Mouse (Mus musculus) stomach, embryonic 14.5 days (tissue): ENCODE results near the gene Dixdc1. TPM values are rescaled to one million over a fixed set of nuclear protein-coding genes. Genes with fewer than 3 reads are reported as not detected.

ENCODE experiments used
- ATAC-seq: fragments of 200-750 bp; cut with Nextera tagmentation; 2 replicates; pipeline ENCODE4 v1.8.0; 2017; ENCODE audit warnings: low read depth, moderate TSS enrichment; ENCODE audit not compliant: insufficient number of reproducible peaks, insufficient read depth, low FRiP score
- H3K27ac ChIP-seq: fragments of 300-500 bp; sonication (generic); 2 replicates; pipeline ENCODE4 v1.5.1; 2014; ENCODE audit warnings: mild to moderate bottlenecking, low read length, moderate library complexity, mixed read lengths
- H3K27me3 ChIP-seq: fragments of 300-500 bp; sonication (generic); 2 replicates; pipeline ENCODE4 v1.6.1; 2014; ENCODE audit warnings: low read length, control low read depth, mixed read lengths; ENCODE audit not compliant: control insufficient read depth, insufficient read depth
- H3K36me3 ChIP-seq: fragments of 300-500 bp; sonication (generic); 2 replicates; pipeline ENCODE4 v1.6.1; 2014; ENCODE audit warnings: mild to moderate bottlenecking, control low read depth, low read length, moderate library complexity, mixed read lengths; ENCODE audit not compliant: control insufficient read depth, insufficient read depth
- H3K4me1 ChIP-seq: fragments of 300-500 bp; sonication (generic); 2 replicates; pipeline ENCODE4 v1.6.1; 2014; ENCODE audit warnings: low read length, control low read depth, mixed read lengths; ENCODE audit not compliant: control insufficient read depth, insufficient read depth
- H3K4me2 ChIP-seq: fragments of 300-500 bp; sonication (generic); replicated peaks from 2 replicates; pipeline ENCODE4 v1.6.1; 2014; ENCODE audit warnings: low read depth, low read length, control low read depth
- H3K4me3 ChIP-seq: fragments of 300-500 bp; sonication (generic); 2 replicates; pipeline ENCODE4 v1.5.1; 2014; ENCODE audit warnings: low read depth, low read length, control low read depth
- H3K9ac ChIP-seq: fragments of 300-500 bp; sonication (generic); replicated peaks from 2 replicates; pipeline ENCODE4 v1.6.1; 2014; ENCODE audit warnings: low read depth, mild to moderate bottlenecking, control low read depth, low read length, moderate library complexity, mixed read lengths
- H3K9me3 ChIP-seq: fragments of 300-500 bp; sonication (generic); 2 replicates; pipeline ENCODE4 v1.6.1; 2016; ENCODE audit warnings: low read depth, low read length, control low read depth; ENCODE audit not compliant: control insufficient read depth
- WGBS: fragments of 180-500 bp; shearing (Covaris S2); extraction: QIAGEN DNeasy Blood & Tissue Kit; methylation state at CpG from one replicate; pipeline ENCODE4 v1.1.7; 2014; 5-methylcytosine and 5-hydroxymethylcytosine counted together
- polyA plus RNA-seq: library from polyadenylated mRNA; unstranded; fragments of >200 nt; fragmentation: Nextera tagmentation; extraction: Ambion mirVana; gene quantifications from 2 replicates; pipeline ENCODE4 v1.2.1, GENCODE M21; 2014

The Dixdc1 gene
- polyA plus RNA-seq, 1 experiment from 2014 or later: 12.7 TPM

DNA sequence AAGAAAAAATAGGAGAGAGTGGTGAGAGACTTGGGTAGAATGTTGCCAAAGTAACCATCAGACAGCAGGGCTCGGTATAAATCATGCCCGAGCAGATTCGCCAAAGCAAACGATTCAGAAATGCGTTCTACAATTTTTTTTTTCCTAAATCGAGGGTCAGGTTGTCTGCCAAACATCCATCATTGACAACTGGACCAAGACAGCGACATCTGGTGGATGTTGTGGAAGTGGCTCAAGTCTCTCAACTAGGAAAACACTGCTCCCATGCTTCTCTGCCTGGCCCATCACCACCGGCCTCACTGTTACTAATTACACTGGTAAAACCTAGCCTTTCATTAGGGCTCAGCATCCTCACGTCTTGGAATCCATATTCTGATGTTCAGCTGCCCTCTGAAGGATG lies 4.3 kb downstream of the Dixdc1 start:
- Histone ChIP-seq H3K27ac (no peak overlapping the region), H3K4me2 (no peak overlapping the region), H3K4me3 (no peak overlapping the region), H3K36me3 (no peaks in the 10 kb centered on the region), H3K27me3 (no peaks in the 10 kb centered on the region), H3K9ac (no peak overlapping the region), H3K4me1 (0 out of 2 replicates have a peak, but pooled peaks cover 6% of the 10 kb centered on the region), H3K9me3 (no peaks in the 10 kb centered on the region)
- WGBS: 5% methylated on average over 9 of the region's 9 CpGs
- no peak for ATAC-seq

- Histone ChIP-seq H3K4me3 (no peak overlapping the region), H3K9ac (no peak overlapping the region), H3K4me2 (no peak overlapping the region), H3K27me3 (no peaks in the 10 kb centered on the region), H3K27ac (no peak overlapping the region), H3K36me3 (no peaks in the 10 kb centered on the region), H3K9me3 (no peaks in the 10 kb centered on the region), H3K4me1 (no peaks in the 10 kb centered on the region)
- no peak for ATAC-seq
- 25% methylated on average over 4 of the region's 4 CpGs for WGBS
These were observed 6.8 kb downstream of the Dixdc1 start for GRCm38 (mm10) chr9:50732560-50732959.

DNA sequence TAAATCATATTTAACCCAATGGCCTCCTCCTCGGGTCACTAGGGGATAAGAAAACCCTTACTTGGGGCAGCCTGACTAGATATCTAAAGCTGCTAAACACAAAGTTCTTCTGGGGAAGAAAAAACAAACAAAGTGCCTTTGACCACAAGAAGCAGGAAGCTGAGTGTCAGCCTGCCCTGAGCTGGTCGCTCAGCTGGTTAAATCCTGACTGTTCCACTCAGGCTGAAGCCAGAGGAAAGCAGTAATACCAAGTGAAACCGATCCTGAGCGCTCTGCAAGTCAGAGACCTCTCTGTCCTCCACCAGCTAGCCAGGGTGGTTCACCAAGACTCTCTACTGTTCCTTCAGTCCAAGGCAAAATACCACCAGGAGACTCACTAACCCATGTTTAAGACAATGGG lies 9.7 kb downstream of the Dixdc1 start:
- H3K36me3 ChIP-seq: no peaks in the 10 kb centered on the region
- H3K4me3 ChIP-seq: no peak overlapping the region
- no peaks in the 10 kb centered on the region for H3K9me3 ChIP-seq
- H3K27ac ChIP-seq: no peak overlapping the region
- H3K4me2 ChIP-seq: no peak overlapping the region
- H3K27me3 ChIP-seq: no peaks in the 10 kb centered on the region
- H3K4me1 ChIP-seq: no peaks in the 10 kb centered on the region
- WGBS: 35% methylated on average over 4 of the region's 4 CpGs
- no peak for ATAC-seq
- no peak overlapping the region for H3K9ac ChIP-seq

- Histone ChIP-seq H3K9ac (peak overlapping the region; percentile 39), H3K4me1 (peaks cover 5% of the 10 kb centered on the region; the same call in 1 of the 2 replicates), H3K36me3 (no peaks in the 10 kb centered on the region), H3K9me3 (no peaks in the 10 kb centered on the region), H3K4me3 (peak overlapping the region; percentile 57), H3K27ac (no peak overlapping the region), H3K27me3 (no peaks in the 10 kb centered on the region), H3K4me2 (peak overlapping the region; percentile 79)
- WGBS: under 1% methylated on average over 45 of the region's 45 CpGs
- peak; percentile 91 for ATAC-seq
These were observed 11.2 kb downstream of the Dixdc1 start for GRCm38 (mm10) chr9:50727925-50728651.

- ATAC-seq: peak; percentile 25; the same call in 1 of the 2 replicates
- Histone ChIP-seq H3K36me3 (no peaks in the 10 kb centered on the region), H3K4me3 (peak overlapping the region; percentile 57), H3K27me3 (no peaks in the 10 kb centered on the region), H3K27ac (no peak overlapping the region), H3K4me2 (peak overlapping the region; percentile 79), H3K4me1 (peaks cover 10% of the 10 kb centered on the region; the same call in 1 of the 2 replicates), H3K9me3 (no peaks in the 10 kb centered on the region), H3K9ac (peak overlapping the region; percentile 39)
- 6% methylated on average over 30 of the region's 30 CpGs for WGBS
These were observed 12.0 kb downstream of the Dixdc1 start for GRCm38 (mm10) chr9:50727171-50727924.

GRCm38 (mm10) chr9:50725921-50726590 lies 13.3 kb downstream of the Dixdc1 start:
- Histone ChIP-seq H3K4me2 (no peak overlapping the region), H3K36me3 (no peaks in the 10 kb centered on the region), H3K4me3 (no peak overlapping the region), H3K27me3 (no peaks in the 10 kb centered on the region), H3K9ac (no peak overlapping the region), H3K4me1 (peaks cover 11% of the 10 kb centered on the region; the same call in 1 of the 2 replicates), H3K27ac (no peak overlapping the region), H3K9me3 (no peaks in the 10 kb centered on the region)
- no peak for ATAC-seq
- WGBS: 51% methylated on average over 8 of the region's 8 CpGs

DNA sequence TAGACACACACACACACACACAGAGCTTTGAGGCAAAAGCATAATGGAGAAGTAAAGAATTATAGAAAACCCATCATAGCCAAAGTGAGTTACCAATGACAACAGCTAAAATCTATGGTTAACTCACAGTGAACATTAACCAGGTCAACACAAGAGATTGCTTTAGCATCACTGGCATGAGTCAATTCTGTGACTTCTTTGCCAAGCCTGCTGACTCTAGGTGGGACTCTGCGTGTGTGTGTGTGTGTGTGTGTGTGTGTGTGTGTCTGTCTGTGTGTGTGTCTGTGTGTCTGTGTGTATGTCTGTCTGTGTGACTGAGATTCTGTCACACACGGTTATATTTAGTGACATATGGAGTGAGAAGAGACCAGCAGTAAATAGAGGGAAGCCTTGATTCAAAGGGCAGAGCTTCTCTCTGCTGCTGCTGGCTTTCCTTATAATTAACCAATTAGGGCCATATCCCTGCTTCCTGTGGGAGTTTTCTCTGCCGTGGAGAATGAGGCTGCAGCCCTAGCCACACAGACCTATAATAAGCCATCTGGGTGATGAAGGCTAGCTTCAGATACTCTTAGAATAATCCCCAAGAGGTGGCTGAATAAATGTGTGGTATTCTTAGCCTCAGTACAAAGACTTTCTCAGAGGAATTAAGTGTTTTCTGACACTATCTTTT lies 14.5 kb downstream of the Dixdc1 start:
- Histone ChIP-seq H3K4me1 (peaks cover 11% of the 10 kb centered on the region; the same call in 1 of the 2 replicates), H3K9ac (no peak overlapping the region), H3K9me3 (no peaks in the 10 kb centered on the region), H3K27me3 (no peaks in the 10 kb centered on the region), H3K36me3 (no peaks in the 10 kb centered on the region), H3K4me2 (no peak overlapping the region), H3K27ac (no peak overlapping the region), H3K4me3 (no peak overlapping the region)
- 54% methylated on average over 3 of the region's 3 CpGs for WGBS
- ATAC-seq: no peak

DNA sequence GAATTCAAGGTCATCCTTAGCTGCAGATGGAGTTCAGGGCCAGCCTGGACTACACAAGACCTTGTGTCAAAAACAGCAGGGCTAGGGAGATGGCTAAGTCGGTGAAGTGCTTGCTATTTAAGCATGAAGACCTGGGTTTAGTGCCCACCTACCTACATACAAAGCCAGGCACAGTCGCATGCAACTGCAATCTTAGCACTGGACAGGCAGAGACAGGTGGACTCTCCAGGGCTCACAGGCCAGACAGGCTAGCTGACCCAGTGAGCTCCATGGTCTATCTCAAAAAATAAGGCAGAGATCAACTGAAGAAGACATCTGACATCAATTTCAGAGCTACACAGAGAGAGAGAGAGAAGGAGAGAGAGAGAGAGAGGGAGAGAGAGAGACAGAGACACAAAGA lies 15.2 kb downstream of the Dixdc1 start:
- ATAC-seq: no peak
- H3K27ac ChIP-seq: no peak overlapping the region
- no peaks in the 10 kb centered on the region for H3K27me3 ChIP-seq
- no peak overlapping the region for H3K4me3 ChIP-seq
- no peaks in the 10 kb centered on the region for H3K36me3 ChIP-seq
- no peaks in the 10 kb centered on the region for H3K9me3 ChIP-seq
- 78% methylated on average over 2 of the region's 2 CpGs for WGBS
- no peak overlapping the region for H3K9ac ChIP-seq
- no peak overlapping the region for H3K4me2 ChIP-seq
- peaks cover 11% of the 10 kb centered on the region; the same call in 1 of the 2 replicates for H3K4me1 ChIP-seq
